ENCODE assay signal across 15 mouse cellular contexts in the genomic region with DNA sequence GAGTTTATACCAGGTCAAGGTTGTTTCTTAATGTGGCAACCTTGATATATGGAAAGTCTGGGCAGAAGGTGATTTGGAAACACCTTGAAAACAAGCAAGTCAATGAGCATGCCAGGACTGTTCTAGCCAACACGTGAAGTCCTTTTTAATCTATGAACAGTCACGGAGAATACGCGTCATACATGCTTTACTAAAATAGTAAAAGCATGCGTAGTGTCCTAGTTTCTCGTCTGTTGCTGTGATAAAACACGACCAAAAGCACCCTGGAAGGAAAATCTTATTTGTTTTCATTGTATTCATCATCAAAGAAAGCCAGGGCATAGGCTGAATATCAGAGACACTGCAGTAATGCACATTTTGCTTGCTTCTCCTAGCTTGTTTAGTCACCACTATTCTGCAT.
"Had no signal": no experiment of that assay in that cellular context is flagged by ENCODE, and none has a peak within 500 bp of the region (broad histone marks: within the 10 kb centered on the region; RNA-seq: fewer than 3 reads in every experiment).

No protein-coding gene starts in this region.

- H3K27ac ChIP-seq: midbrain, embryonic 10.5 days; midbrain, embryonic 12.5 days; neural tube, embryonic 12.5 days; stomach, embryonic 15.5 days; stomach, postnatal 0 days had no signal

- DNase-seq: lung, adult 18-20 months; lung, embryonic 14.5 days; lung, postnatal 10 days; lung, postnatal 4 days; midbrain, embryonic 14.5 days; right cerebral cortex, postnatal 14 days; thymus, adult 18-20 months; thymus, postnatal 14 days; thymus, postnatal 36 days had no signal

- H3K4me3 ChIP-seq: midbrain, embryonic 10.5 days; midbrain, embryonic 12.5 days; neural tube, embryonic 12.5 days; stomach, embryonic 15.5 days had no signal

- ATAC-seq: midbrain, embryonic 16.5 days had no signal

- H3K4me1 ChIP-seq: midbrain, embryonic 10.5 days; midbrain, embryonic 12.5 days; neural tube, embryonic 12.5 days; stomach, embryonic 15.5 days had no signal

- H3K4me2 ChIP-seq: lung, embryonic 14.5 days; midbrain, embryonic 12.5 days; neural tube, embryonic 12.5 days; stomach, embryonic 15.5 days had no signal

- H3K9ac ChIP-seq: lung, embryonic 14.5 days; midbrain, embryonic 12.5 days; neural tube, embryonic 12.5 days; stomach, embryonic 15.5 days had no signal

- H3K27me3 ChIP-seq: midbrain, embryonic 12.5 days; neural tube, embryonic 12.5 days; stomach, embryonic 15.5 days had no signal

- H3K36me3 ChIP-seq: midbrain, embryonic 10.5 days; midbrain, embryonic 12.5 days; neural tube, embryonic 12.5 days; stomach, embryonic 15.5 days had no signal

- H3K9me3 ChIP-seq: midbrain, embryonic 10.5 days; midbrain, embryonic 12.5 days; neural tube, embryonic 12.5 days; stomach, embryonic 15.5 days had no signal
